Mouse (Mus musculus): ENCODE measurements around the gene Wdr91. TPM values are rescaled to one million over a fixed set of nuclear protein-coding genes. Genes with fewer than 3 reads are reported as not detected.

The Wdr91 gene
- polyA plus RNA-seq, 1 experiment from 2014 or later = 14.3 TPM

DNA sequence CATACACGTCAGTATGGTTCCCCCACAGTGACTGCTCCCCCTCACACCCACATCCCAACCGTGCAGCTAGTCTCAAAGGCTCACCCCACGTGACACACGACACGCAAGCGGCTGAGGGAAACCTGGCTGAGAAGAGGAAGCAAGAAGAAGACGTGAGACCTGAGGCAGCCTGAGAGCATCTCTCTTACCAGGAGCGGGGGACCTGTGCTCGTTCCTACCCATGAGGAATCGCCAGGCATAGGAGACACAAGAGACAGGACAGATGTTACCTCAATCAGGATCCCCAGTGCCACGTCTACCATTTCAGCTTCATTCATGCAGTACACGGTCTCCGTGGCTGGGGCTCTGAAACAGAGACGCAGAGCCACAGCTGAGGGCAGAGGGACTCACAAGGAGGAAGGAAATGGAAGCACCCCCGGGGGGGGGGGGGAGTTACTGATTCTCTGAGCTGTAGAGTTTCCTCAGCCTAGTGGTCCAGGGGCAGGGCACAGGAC is 35.4 kb downstream of the Wdr91 start:
- Histone ChIP-seq H3K27ac (replicated peaks) (no peak overlapping the region), H3K36me3 (no peaks in the 10 kb centered on the region), H3K4me3 (no peak overlapping the region), H3K4me2 (no peak overlapping the region), H3K4me1 (replicated peaks) (peaks cover 20% of the 10 kb centered on the region), H3K27me3 (no peaks in the 10 kb centered on the region), H3K9ac (no peak overlapping the region), H3K9me3 (no peaks in the 10 kb centered on the region)
- 88% methylated on average over 15 of the region's 15 CpGs for WGBS
- ATAC-seq (ENCODE audit: low FRiP score, low read depth) = no peak

DNA sequence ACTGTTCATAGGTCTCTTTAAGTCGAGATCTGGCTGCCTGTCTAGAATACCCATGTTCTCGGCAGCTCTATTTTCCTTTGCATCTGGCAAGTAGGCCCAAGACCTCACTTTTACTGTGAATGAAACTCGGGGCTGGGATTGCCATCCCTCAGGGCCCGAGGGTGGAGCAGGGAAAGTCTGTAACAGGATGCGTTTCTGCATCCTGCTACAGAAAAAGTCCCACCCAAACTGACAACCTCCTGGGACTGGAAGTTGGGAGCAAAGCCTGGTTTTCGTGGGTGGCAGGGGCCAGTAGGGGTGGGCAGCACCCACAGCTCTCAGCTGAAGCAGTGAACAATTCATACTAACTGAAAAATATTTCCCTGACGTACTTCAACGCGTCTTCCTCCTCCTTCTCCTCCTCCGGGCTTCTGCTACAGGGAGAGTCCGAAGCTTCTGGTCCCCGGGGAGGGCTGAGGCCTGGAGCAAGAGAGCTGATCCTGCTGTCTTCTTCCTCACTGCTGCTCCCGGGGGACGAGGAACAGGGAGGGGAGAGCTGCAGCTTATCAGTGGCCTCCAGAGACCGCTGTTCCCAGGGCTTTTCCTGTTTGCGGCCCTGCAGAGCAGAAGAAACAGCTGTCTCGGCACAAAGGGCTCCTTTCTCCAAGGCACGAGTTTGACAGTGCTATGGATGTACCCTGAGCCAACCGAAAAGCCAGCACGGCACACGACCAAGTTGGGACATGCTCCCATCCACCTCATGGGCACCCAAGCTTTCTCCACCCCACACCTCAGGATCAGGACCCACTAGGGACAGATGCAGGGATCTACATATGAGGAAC is 36.4 kb downstream of the Wdr91 start:
- Histone ChIP-seq H3K9ac (no peak overlapping the region), H3K9me3 (no peaks in the 10 kb centered on the region), H3K27ac (replicated peaks) (0 out of 2 replicates have a peak overlapping the region, but pooled peaks have one; percentile 2), H3K4me2 (no peak overlapping the region), H3K36me3 (no peaks in the 10 kb centered on the region), H3K4me3 (no peak overlapping the region), H3K27me3 (no peaks in the 10 kb centered on the region), H3K4me1 (replicated peaks) (peaks cover 20% of the 10 kb centered on the region)
- 77% methylated on average over 21 of the region's 21 CpGs for WGBS
- ATAC-seq (ENCODE audit: low FRiP score, low read depth) = no peak

DNA sequence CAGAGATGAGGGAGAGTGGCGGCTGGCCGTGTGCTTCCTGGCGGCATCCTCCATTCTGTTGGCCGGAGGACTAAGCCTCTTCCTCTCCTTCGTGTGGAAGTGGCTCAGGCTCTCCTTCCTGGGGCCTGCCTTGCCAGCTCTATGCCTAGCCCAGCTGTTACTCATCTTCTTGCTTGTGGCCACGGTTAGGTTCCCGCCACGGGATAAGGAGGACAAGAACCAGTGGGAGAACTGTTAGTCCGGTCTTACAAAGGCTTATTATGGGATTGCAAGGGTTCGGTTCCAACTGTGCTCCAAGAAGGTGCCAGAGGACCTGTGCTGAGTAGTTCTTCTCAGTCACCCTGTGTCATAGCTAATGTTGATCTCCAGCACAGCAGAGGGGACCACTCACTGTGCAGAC is 37.8 kb downstream of the Wdr91 start:
- no peak overlapping the region for H3K9ac ChIP-seq
- H3K4me1 ChIP-seq (replicated peaks) = peaks cover 14% of the 10 kb centered on the region
- no peaks in the 10 kb centered on the region for H3K36me3 ChIP-seq
- no peak for ATAC-seq (ENCODE audit: low FRiP score, low read depth)
- WGBS = 85% methylated on average over 10 of the region's 10 CpGs
- H3K9me3 ChIP-seq = no peaks in the 10 kb centered on the region
- H3K4me2 ChIP-seq = no peak overlapping the region
- H3K4me3 ChIP-seq = no peak overlapping the region
- no peaks in the 10 kb centered on the region for H3K27me3 ChIP-seq
- H3K27ac ChIP-seq (replicated peaks) = no peak overlapping the region

DNA sequence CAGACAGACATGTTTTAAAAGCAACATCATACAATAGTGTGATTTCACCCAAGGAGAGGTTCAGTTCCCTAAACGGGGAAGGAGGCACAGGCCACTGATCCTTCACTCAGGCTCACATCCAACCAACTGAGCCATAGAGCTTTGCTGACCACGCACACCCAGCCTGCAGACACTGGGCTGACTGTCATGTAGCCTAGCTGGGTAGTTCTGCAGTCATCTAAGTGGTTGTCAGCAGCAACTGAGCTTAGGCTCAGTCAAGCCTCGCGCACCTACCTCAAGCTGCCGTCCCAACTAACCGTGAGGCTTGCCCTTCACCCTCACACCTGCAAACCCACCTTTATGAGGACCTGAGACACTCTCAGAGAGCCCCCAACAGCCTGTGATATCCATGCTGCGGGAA is 38.7 kb downstream of the Wdr91 start:
- Histone ChIP-seq H3K4me2 (no peak overlapping the region), H3K9me3 (no peaks in the 10 kb centered on the region), H3K27me3 (no peaks in the 10 kb centered on the region), H3K9ac (no peak overlapping the region), H3K36me3 (no peaks in the 10 kb centered on the region), H3K4me1 (replicated peaks) (peaks cover 10% of the 10 kb centered on the region), H3K4me3 (no peak overlapping the region), H3K27ac (replicated peaks) (no peak overlapping the region)
- WGBS = 86% methylated on average over 7 of the region's 7 CpGs
- ATAC-seq (ENCODE audit: low FRiP score, low read depth) = no peak

DNA sequence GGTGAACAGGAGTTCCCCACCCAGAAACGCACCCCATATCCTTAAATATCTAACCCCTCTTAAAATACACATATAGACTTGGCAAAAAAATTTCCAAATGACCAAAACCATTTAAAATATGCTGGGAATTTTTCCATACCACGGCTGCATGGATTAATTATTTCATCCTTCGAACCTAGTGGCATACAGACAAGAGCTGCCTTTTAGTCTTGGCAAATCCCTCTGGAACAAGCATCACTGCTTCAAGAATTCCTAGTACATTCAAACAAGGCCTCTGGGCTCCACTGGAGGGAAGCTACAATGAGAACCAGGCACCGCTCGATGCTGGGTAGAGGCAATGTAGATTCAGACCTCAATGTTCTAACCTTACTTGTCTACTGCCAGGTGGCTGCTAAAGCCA is 40.0 kb downstream of the Wdr91 start:
- no peaks in the 10 kb centered on the region for H3K36me3 ChIP-seq
- H3K9ac ChIP-seq = no peak overlapping the region
- H3K4me2 ChIP-seq = no peak overlapping the region
- no peak overlapping the region for H3K27ac ChIP-seq (replicated peaks)
- no peak for ATAC-seq (ENCODE audit: low FRiP score, low read depth)
- no peak overlapping the region for H3K4me3 ChIP-seq
- H3K9me3 ChIP-seq = no peaks in the 10 kb centered on the region
- H3K27me3 ChIP-seq = no peaks in the 10 kb centered on the region
- WGBS = 84% methylated on average over 5 of the region's 5 CpGs
- H3K4me1 ChIP-seq (replicated peaks) = peaks cover 4% of the 10 kb centered on the region; the same call in 1 of the 2 replicates

DNA sequence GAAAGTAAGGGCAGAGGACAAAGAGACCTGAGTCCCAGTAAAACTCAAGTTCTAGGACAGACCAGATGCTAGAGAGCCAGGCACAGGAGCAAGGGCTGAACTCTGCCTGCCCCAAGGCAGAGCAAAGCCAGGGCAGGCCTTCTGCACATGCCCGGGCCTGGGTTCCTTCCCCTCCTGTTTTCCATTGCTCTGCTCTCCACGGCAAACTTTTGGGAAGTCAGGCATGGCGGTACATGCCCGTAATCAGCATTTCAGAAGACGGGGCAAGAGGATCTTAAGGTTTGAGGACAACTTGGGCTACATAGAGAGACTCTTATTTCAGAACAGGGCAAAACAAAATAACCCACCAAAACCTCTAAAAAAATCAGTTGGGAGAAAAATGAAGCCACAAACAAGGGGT is 40.5 kb downstream of the Wdr91 start:
- no peak overlapping the region for H3K9ac ChIP-seq
- no peak overlapping the region for H3K27ac ChIP-seq (replicated peaks)
- WGBS = 89% methylated on average over 5 of the region's 5 CpGs
- H3K4me3 ChIP-seq = no peak overlapping the region
- peaks cover 4% of the 10 kb centered on the region; the same call in 1 of the 2 replicates for H3K4me1 ChIP-seq (replicated peaks)
- H3K36me3 ChIP-seq = no peaks in the 10 kb centered on the region
- no peaks in the 10 kb centered on the region for H3K9me3 ChIP-seq
- no peak for ATAC-seq (ENCODE audit: low FRiP score, low read depth)
- H3K27me3 ChIP-seq = no peaks in the 10 kb centered on the region
- no peak overlapping the region for H3K4me2 ChIP-seq

DNA sequence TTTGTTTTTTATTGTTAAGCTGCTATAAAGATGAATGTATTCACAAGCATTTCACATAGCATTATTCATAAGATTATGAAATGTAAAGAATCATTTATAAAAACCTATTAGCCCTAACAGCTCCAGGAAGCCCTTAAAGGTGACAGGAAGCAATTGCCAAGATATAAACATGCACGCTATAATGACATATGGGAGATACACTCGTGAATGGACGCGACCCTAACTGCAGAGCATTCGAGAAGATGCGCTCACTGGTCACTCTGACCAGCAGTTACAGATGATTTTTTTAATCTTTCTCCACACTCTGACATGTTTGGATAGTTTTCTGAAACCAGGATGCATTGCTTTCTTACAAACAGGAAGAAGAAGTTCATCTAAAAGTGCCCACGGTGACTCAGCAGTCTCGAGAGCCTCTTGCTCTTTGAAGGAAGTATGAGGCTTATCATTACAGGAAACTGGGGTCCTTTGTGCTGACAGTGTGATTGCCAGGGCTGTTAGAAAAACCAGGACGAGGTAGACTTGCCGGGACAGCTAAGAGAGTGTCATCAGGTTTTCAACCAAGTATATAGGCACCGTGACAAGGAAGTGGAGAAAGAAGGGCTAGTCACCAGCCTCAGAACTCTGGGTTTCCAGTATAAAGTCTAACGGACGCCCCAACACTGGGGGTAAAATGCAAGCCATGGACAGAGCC is 41.3 kb downstream of the Wdr91 start:
- Histone ChIP-seq H3K4me1 (replicated peaks) (peaks cover 4% of the 10 kb centered on the region; the same call in 1 of the 2 replicates), H3K9me3 (no peaks in the 10 kb centered on the region), H3K9ac (no peak overlapping the region), H3K27ac (replicated peaks) (no peak overlapping the region), H3K4me2 (no peak overlapping the region), H3K4me3 (no peak overlapping the region), H3K36me3 (no peaks in the 10 kb centered on the region), H3K27me3 (no peaks in the 10 kb centered on the region)
- no peak for ATAC-seq (ENCODE audit: low FRiP score, low read depth)
- 85% methylated on average over 13 of the region's 13 CpGs for WGBS

DNA sequence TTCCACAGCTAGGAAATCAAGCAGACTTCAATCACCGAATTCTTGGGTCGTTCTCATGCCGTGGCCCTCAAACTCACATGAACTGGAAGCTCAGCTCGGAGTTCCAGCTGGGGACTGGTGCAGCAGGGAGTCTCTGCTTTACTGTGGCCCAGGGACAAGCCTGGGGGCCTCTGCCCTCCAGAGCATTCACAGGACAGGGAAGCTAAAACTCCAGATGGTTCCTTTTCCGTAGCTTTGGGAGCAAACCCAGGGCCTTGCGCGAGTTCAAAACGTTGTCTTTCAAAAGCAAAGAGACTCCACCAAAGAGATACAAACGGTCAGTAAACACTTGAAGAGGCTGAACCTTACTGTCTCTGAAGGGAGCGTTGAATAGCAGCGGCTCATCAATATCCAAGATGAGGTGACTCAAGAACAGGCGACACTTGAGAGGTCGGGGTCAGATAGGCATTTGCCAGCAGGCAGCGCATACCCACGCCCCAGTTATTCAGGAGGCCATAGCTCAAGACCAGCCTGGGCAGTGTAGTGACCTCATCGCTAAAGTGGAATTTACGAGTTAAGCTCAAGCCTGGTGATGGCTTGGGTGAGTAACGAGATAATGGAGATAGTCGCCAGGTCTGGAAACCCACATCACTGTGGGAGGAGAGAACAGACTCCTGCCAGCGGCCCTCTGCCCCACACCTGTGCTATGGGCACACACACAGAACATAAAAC is 42.0 kb downstream of the Wdr91 start:
- WGBS = 83% methylated on average over 20 of the region's 20 CpGs
- no peaks in the 10 kb centered on the region for H3K27me3 ChIP-seq
- no peak overlapping the region for H3K27ac ChIP-seq (replicated peaks)
- no peaks in the 10 kb centered on the region for H3K36me3 ChIP-seq
- H3K4me2 ChIP-seq = no peak overlapping the region
- no peak overlapping the region for H3K4me3 ChIP-seq
- H3K4me1 ChIP-seq (replicated peaks) = peaks cover 4% of the 10 kb centered on the region; the same call in 1 of the 2 replicates
- ATAC-seq (ENCODE audit: low FRiP score, low read depth) = no peak
- H3K9me3 ChIP-seq = no peaks in the 10 kb centered on the region
- H3K9ac ChIP-seq = no peak overlapping the region

DNA sequence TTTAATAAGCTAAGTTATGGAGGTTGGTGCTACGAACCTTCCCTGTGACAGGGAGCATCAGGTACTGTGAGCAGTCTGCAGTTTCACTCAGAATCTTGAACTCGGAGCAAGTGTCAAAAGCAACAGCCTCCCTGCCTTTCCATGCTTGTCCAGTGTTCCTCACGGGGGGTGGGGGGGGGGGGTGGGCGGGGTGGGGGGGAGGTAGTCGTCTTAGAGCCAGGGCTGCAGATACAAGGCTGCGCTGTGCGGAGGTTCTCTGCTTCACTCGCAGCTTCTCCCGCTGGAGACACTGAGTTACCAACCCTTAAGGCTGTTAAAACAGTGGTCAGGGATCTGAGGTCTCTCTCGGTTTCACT is 42.7 kb downstream of the Wdr91 start:
- H3K4me1 ChIP-seq (replicated peaks) = peaks cover 4% of the 10 kb centered on the region; the same call in 1 of the 2 replicates
- no peak for ATAC-seq (ENCODE audit: low FRiP score, low read depth)
- WGBS = 75% methylated on average over 10 of the region's 10 CpGs
- H3K4me3 ChIP-seq = no peak overlapping the region
- no peaks in the 10 kb centered on the region for H3K36me3 ChIP-seq
- no peak overlapping the region for H3K4me2 ChIP-seq
- no peaks in the 10 kb centered on the region for H3K27me3 ChIP-seq
- no peak overlapping the region for H3K9ac ChIP-seq
- H3K27ac ChIP-seq (replicated peaks) = no peak overlapping the region
- no peaks in the 10 kb centered on the region for H3K9me3 ChIP-seq

DNA sequence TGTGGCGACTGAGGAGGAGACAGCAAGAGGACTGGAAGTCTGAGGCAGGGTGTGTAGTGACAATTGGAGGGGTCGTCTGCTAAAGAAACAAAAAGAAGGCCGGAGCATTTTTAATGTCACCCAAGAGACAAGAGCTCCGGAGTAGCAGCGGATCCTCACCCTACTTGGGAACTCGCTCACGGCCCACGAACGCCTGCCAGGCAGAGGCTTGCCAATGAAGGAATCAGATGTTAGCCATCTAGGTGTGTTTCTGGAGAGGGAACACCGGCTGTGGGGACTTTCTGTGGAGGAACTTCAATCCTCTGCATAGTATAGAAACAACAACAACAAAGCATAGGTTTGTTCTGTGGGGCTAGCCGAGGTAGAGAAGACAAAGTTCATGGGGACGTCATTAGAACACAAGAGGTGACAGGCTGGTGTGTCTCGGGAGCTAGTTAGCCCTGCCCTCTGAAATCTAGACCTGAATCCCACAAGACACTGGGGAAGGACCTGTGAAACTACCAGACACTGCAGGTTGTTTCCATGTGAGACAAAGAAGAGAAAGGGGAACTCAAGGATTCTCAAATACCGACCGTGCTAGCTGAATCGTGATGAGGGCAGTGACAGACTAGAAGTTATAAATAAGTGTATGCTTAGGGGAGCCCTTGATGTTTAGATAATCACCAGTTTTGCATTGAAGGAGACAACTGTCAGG is 43.2 kb downstream of the Wdr91 start:
- ATAC-seq (ENCODE audit: low FRiP score, low read depth) = no peak
- 66% methylated on average over 16 of the region's 16 CpGs for WGBS
- no peak overlapping the region for H3K4me3 ChIP-seq
- no peak overlapping the region for H3K27ac ChIP-seq (replicated peaks)
- peaks cover 4% of the 10 kb centered on the region; the same call in 1 of the 2 replicates for H3K4me1 ChIP-seq (replicated peaks)
- no peaks in the 10 kb centered on the region for H3K9me3 ChIP-seq
- no peaks in the 10 kb centered on the region for H3K27me3 ChIP-seq
- H3K4me2 ChIP-seq = no peak overlapping the region
- no peak overlapping the region for H3K9ac ChIP-seq
- H3K36me3 ChIP-seq = no peaks in the 10 kb centered on the region

DNA sequence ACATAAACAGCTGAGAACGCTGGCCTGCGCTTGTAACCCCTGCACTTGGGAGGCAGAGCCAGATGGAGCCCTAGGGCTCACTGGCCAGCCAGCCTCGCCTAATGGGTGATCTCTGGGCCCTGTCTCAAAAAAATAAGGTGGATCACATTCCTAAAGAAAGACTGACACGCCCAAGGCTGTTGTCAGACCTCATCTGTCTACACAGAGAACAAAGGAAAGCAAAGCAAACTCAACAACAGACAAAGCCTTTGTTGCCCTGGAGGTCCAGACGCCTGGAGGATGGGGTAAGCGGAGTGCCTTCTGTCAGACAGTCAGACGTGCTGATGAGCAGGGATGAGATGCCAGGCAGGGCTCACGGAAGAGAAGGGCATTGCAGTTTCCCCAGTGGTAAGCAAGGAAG is 43.9 kb downstream of the Wdr91 start:
- Histone ChIP-seq H3K9me3 (no peaks in the 10 kb centered on the region), H3K4me3 (no peak overlapping the region), H3K4me1 (replicated peaks) (peaks cover 4% of the 10 kb centered on the region; the same call in 1 of the 2 replicates), H3K36me3 (no peaks in the 10 kb centered on the region), H3K27ac (replicated peaks) (no peak overlapping the region), H3K27me3 (no peaks in the 10 kb centered on the region), H3K9ac (no peak overlapping the region), H3K4me2 (no peak overlapping the region)
- ATAC-seq (ENCODE audit: low FRiP score, low read depth) = no peak
- WGBS = 28% methylated on average over 8 of the region's 8 CpGs
